In genomic region chr11:61436298-61436697, GRCm38 (mm10) we compare ENCODE assay signal across 25 mouse cellular contexts. TPM values are rescaled to one million over a fixed set of nuclear protein-coding genes. Genes with fewer than 3 reads are reported as not detected.
DNase-seq lines count a peak whose midpoint lies in the region; ATAC-seq and TF ChIP-seq lines count a peak whose summit lies in the region.
"Had no signal": no experiment of that assay in that cellular context is flagged by ENCODE, and none has a peak within 500 bp of the region (broad histone marks: within the 10 kb centered on the region; RNA-seq: fewer than 3 reads in every experiment).

No protein-coding gene starts in this region.

- ATAC-seq in forebrain, embryonic 11.5 days (replicated peaks; ENCODE audit: low FRiP score), result no peak
- ATAC-seq in embryonic facial prominence, embryonic 15.5 days (ENCODE audit: insufficient number of reproducible peaks, low FRiP score, low TSS enrichment, low read depth), result peak; percentile 47; the same call in 1 of the 2 replicates
- no peak for ATAC-seq in activated CD4-positive, CD25-positive, alpha-beta regulatory T cell, adult 4 months
- ATAC-seq: forebrain, embryonic 14.5 days; hindbrain, embryonic 16.5 days; inflammation-experienced regulatory T-cells, adult 6 months; intestine, postnatal 0 days; Patski had no signal

- no peaks in the 10 kb centered on the region for H3K27me3 ChIP-seq in forebrain, embryonic 10.5 days (ENCODE audit: poor library complexity, severe bottlenecking)
- H3K27me3 ChIP-seq in forebrain, embryonic 11.5 days (ENCODE audit: control insufficient read depth, insufficient read depth, low read length), result no peaks in the 10 kb centered on the region
- H3K27me3 ChIP-seq in embryonic facial prominence, embryonic 10.5 days (replicated peaks; ENCODE audit: low read depth, poor library complexity, severe bottlenecking), result no peaks in the 10 kb centered on the region
- no peaks in the 10 kb centered on the region for H3K27me3 ChIP-seq in embryonic facial prominence, embryonic 15.5 days
- H3K27me3 ChIP-seq: heart, embryonic 15.5 days had no signal

- no peak overlapping the region for H3K9ac ChIP-seq in forebrain, embryonic 11.5 days (ENCODE audit: low read length)
- no peak overlapping the region for H3K9ac ChIP-seq in embryonic facial prominence, embryonic 15.5 days
- H3K9ac ChIP-seq: heart, embryonic 15.5 days had no signal

- TF ChIP-seq CTCF in layer of hippocampus, adult 2 months (conservative IDR thresholded peaks at IDR 0.05), result no peak

- H3K9me3 ChIP-seq in forebrain, embryonic 10.5 days, result no peaks in the 10 kb centered on the region
- no peaks in the 10 kb centered on the region for H3K9me3 ChIP-seq in forebrain, embryonic 11.5 days (ENCODE audit: control insufficient read depth, low read length)
- no peaks in the 10 kb centered on the region for H3K9me3 ChIP-seq in embryonic facial prominence, embryonic 10.5 days
- no peaks in the 10 kb centered on the region for H3K9me3 ChIP-seq in embryonic facial prominence, embryonic 15.5 days (replicated peaks)
- H3K9me3 ChIP-seq: heart, embryonic 15.5 days had no signal

- no peak overlapping the region for H3K4me3 ChIP-seq in forebrain, embryonic 10.5 days
- H3K4me3 ChIP-seq in forebrain, embryonic 11.5 days (ENCODE audit: low read depth, low read length), result no peak overlapping the region
- no peak overlapping the region for H3K4me3 ChIP-seq in layer of hippocampus, adult 2 months
- H3K4me3 ChIP-seq in embryonic facial prominence, embryonic 10.5 days, result no peak overlapping the region
- no peak overlapping the region for H3K4me3 ChIP-seq in embryonic facial prominence, embryonic 15.5 days (replicated peaks)
- H3K4me3 ChIP-seq: heart, adult 2 months; heart, embryonic 15.5 days had no signal

- DNase-seq in forebrain, embryonic 10.5 days (ENCODE audit: extremely low spot score, low spot score), result no peak
- no peak for DNase-seq in forebrain, embryonic 11.5 days (ENCODE audit: low spot score)
- DNase-seq in layer of hippocampus, adult 2 months (ENCODE audit: low spot score in 2 of 2), result no peak
- no peak for DNase-seq in layer of hippocampus, adult 11-12 months (ENCODE audit: low spot score)
- peak; percentile 28 for DNase-seq in embryonic facial prominence, embryonic 10.5 days (ENCODE audit: low spot score)
- no peak for DNase-seq in urinary bladder, postnatal 36 days (ENCODE audit: low spot score in 2 of 2)
- DNase-seq: adrenal gland, adult 2 months; adrenal gland, postnatal 25 days; cerebellum, adult 18-20 months; cerebellum, adult 9-11 months; cerebellum, postnatal 36 days; gastrocnemius, postnatal 10 days; heart, adult 2 months; heart, postnatal 14 days had no signal

- 0 out of 2 replicates have a peak overlapping the region, but pooled peaks have one; percentile 40 for H3K27ac ChIP-seq in forebrain, embryonic 10.5 days
- H3K27ac ChIP-seq in forebrain, embryonic 11.5 days (ENCODE audit: low read depth, low read length), result no peak overlapping the region
- H3K27ac ChIP-seq in layer of hippocampus, adult 2 months, result peak overlapping the region; percentile 36; the same call in 1 of the 2 replicates
- H3K27ac ChIP-seq in embryonic facial prominence, embryonic 10.5 days (replicated peaks), result peak overlapping the region; percentile 48
- H3K27ac ChIP-seq in embryonic facial prominence, embryonic 15.5 days (replicated peaks), result 0 out of 2 replicates have a peak overlapping the region, but pooled peaks have one; percentile 7
- H3K27ac ChIP-seq: heart, adult 2 months; heart, embryonic 15.5 days had no signal

- H3K36me3 ChIP-seq in forebrain, embryonic 10.5 days (replicated peaks), result no peaks in the 10 kb centered on the region
- H3K36me3 ChIP-seq in forebrain, embryonic 11.5 days (ENCODE audit: control insufficient read depth, insufficient read depth, low read length), result no peaks in the 10 kb centered on the region
- H3K36me3 ChIP-seq in embryonic facial prominence, embryonic 10.5 days (replicated peaks), result no peaks in the 10 kb centered on the region
- no peaks in the 10 kb centered on the region for H3K36me3 ChIP-seq in embryonic facial prominence, embryonic 15.5 days
- H3K36me3 ChIP-seq: heart, embryonic 15.5 days had no signal

- peaks cover 26% of the 10 kb centered on the region for H3K4me1 ChIP-seq in forebrain, embryonic 10.5 days
- no peaks in the 10 kb centered on the region for H3K4me1 ChIP-seq in forebrain, embryonic 11.5 days (replicated peaks; ENCODE audit: control insufficient read depth, insufficient read depth, low read length)
- H3K4me1 ChIP-seq in embryonic facial prominence, embryonic 10.5 days, result peaks cover 27% of the 10 kb centered on the region
- H3K4me1 ChIP-seq in embryonic facial prominence, embryonic 15.5 days, result 0 out of 2 replicates have a peak, but pooled peaks cover 7% of the 10 kb centered on the region
- H3K4me1 ChIP-seq: heart, embryonic 15.5 days had no signal

- WGBS in forebrain, embryonic 10.5 days, result 62% methylated on average over 2 of the region's 2 CpGs
- whole genome bisulfite sequencing in forebrain, embryonic 11.5 days, result 83% methylated on average over 1 of the region's 2 CpGs
- WGBS in embryonic facial prominence, embryonic 10.5 days, result 56% methylated on average over 2 of the region's 2 CpGs
- WGBS in embryonic facial prominence, embryonic 15.5 days, result 46% methylated on average over 1 of the region's 2 CpGs

- H3K4me2 ChIP-seq in forebrain, embryonic 11.5 days (ENCODE audit: low read depth, low read length, severe bottlenecking), result no peak overlapping the region
- no peak overlapping the region for H3K4me2 ChIP-seq in embryonic facial prominence, embryonic 15.5 days (replicated peaks)
- H3K4me2 ChIP-seq: heart, embryonic 11.5 days; heart, embryonic 15.5 days had no signal

RNA-seq across cellular contexts. Expression of gene Rnf112, which starts 17.6 kb away (rescaled TPM):
- 0.26 and 0.36 TPM in 2 replicates for polyA plus RNA-seq in forebrain, embryonic 10.5 days (2016; fragmentation: Nextera tagmentation; extraction: Ambion mirVana)
- polyA plus RNA-seq in forebrain, embryonic 11.5 days (2014; fragmentation: Nextera tagmentation; extraction: Ambion mirVana), result 1.3 TPM in 2 replicates
- 100 to 1,000 TPM; 543 to 554 TPM for total RNA-seq in layer of hippocampus, adult 2 months (2021)
- polyA plus RNA-seq in embryonic facial prominence, embryonic 10.5 days (2016; fragmentation: Nextera tagmentation; extraction: Ambion mirVana), result 0.49 and 1.00 TPM in 2 replicates
- 1.4 and 2.1 TPM in 2 replicates for polyA plus RNA-seq in embryonic facial prominence, embryonic 15.5 days (2015; fragmentation: Nextera tagmentation; extraction: Ambion mirVana)
- polyA plus RNA-seq in activated CD4-positive, CD25-positive, alpha-beta regulatory T cell, adult 4 months (2017; shearing (Covaris generic)), result not detected
- total RNA-seq: MEL had no signal
- polyA plus RNA-seq: C2C12; inflammation-experienced regulatory T-cells, adult 6 months; Patski had no signal

RNA-seq across cellular contexts. Expression of gene Mfap4, which starts 48.9 kb away (rescaled TPM):
- polyA plus RNA-seq in forebrain, embryonic 10.5 days (2016; fragmentation: Nextera tagmentation; extraction: Ambion mirVana), result 50.9 and 53.9 TPM in 2 replicates
- polyA plus RNA-seq in forebrain, embryonic 11.5 days (2014; fragmentation: Nextera tagmentation; extraction: Ambion mirVana), result 66.1 and 71.9 TPM in 2 replicates
- total RNA-seq in layer of hippocampus, adult 2 months (2021), result 1 to 10 TPM; 4.8 to 5.0 TPM
- polyA plus RNA-seq in embryonic facial prominence, embryonic 10.5 days (2016; fragmentation: Nextera tagmentation; extraction: Ambion mirVana), result 119 and 163 TPM in 2 replicates
- 404 and 406 TPM in 2 replicates for polyA plus RNA-seq in embryonic facial prominence, embryonic 15.5 days (2015; fragmentation: Nextera tagmentation; extraction: Ambion mirVana)
- not detected for polyA plus RNA-seq in activated CD4-positive, CD25-positive, alpha-beta regulatory T cell, adult 4 months (2017; shearing (Covaris generic))
- total RNA-seq: MEL had no signal
- polyA plus RNA-seq: C2C12; inflammation-experienced regulatory T-cells, adult 6 months; Patski had no signal

RNA-seq across cellular contexts. Expression of gene Mapk7, which starts 57.9 kb away (rescaled TPM):
- 82.8 and 84.4 TPM in 2 replicates for polyA plus RNA-seq in forebrain, embryonic 10.5 days (2016; fragmentation: Nextera tagmentation; extraction: Ambion mirVana)
- 80.1 and 81.6 TPM in 2 replicates for polyA plus RNA-seq in forebrain, embryonic 11.5 days (2014; fragmentation: Nextera tagmentation; extraction: Ambion mirVana)
- 10 to 100 TPM; 26.2 to 28.5 TPM for total RNA-seq in layer of hippocampus, adult 2 months (2021)
- 97.4 and 103 TPM in 2 replicates for polyA plus RNA-seq in embryonic facial prominence, embryonic 10.5 days (2016; fragmentation: Nextera tagmentation; extraction: Ambion mirVana)
- polyA plus RNA-seq in embryonic facial prominence, embryonic 15.5 days (2015; fragmentation: Nextera tagmentation; extraction: Ambion mirVana), result 61.9 and 62.9 TPM in 2 replicates
- polyA plus RNA-seq in activated CD4-positive, CD25-positive, alpha-beta regulatory T cell, adult 4 months (2017; shearing (Covaris generic)), result 10 to 100 TPM in 1 of 2 experiments, 1 to 10 TPM in 1; 6.1 to 13.4 TPM

RNA-seq across cellular contexts. Expression of gene Slc47a1, which starts 58.2 kb away (rescaled TPM):
- polyA plus RNA-seq in forebrain, embryonic 10.5 days (2016; fragmentation: Nextera tagmentation; extraction: Ambion mirVana), result 0.17 TPM in 1 of 2 replicates, not detected in the other
- polyA plus RNA-seq in forebrain, embryonic 11.5 days (2014; fragmentation: Nextera tagmentation; extraction: Ambion mirVana), result 0.09 and 0.11 TPM in 2 replicates
- total RNA-seq in layer of hippocampus, adult 2 months (2021), result 1 to 10 TPM; 1.7 to 2.3 TPM
- polyA plus RNA-seq in embryonic facial prominence, embryonic 10.5 days (2016; fragmentation: Nextera tagmentation; extraction: Ambion mirVana), result 0.05 and 0.08 TPM in 2 replicates
- 0.88 and 0.89 TPM in 2 replicates for polyA plus RNA-seq in embryonic facial prominence, embryonic 15.5 days (2015; fragmentation: Nextera tagmentation; extraction: Ambion mirVana)
- polyA plus RNA-seq in activated CD4-positive, CD25-positive, alpha-beta regulatory T cell, adult 4 months (2017; shearing (Covaris generic)), result not detected
- polyA plus RNA-seq: forebrain, embryonic 14.5 days; inflammation-experienced regulatory T-cells, adult 6 months had no signal

Comparison
In these comparisons a context has a peak if more than half of its experiments do, and no peak if none do; other contexts are left out.
1. RNA of gene Mfap4, which starts 48.9 kb away (polyA plus RNA-seq): 404 to 406 TPM in embryonic facial prominence, embryonic 15.5 days, 119 to 163 TPM in embryonic facial prominence, embryonic 10.5 days, 66.1 to 71.9 TPM in forebrain, embryonic 11.5 days and 50.9 to 53.9 TPM in forebrain, embryonic 10.5 days; not detected in activated CD4-positive, CD25-positive, alpha-beta regulatory T cell, adult 4 months; every median in the first group is over 10 times any median in the second.